Mouse (Mus musculus) thymus, adult 2 months (tissue): ENCODE data around the gene Fzd5. TPM values are rescaled to one million over a fixed set of nuclear protein-coding genes. Genes with fewer than 3 reads are reported as not detected.

Source experiments
- DNase-seq: peaks from one replicate; pipeline ENCODE4 v3.0.0; 2021
- H3K27ac ChIP-seq: fragments of 200-500 bp; 2 replicates; pipeline ENCODE4 v1.5.1; 2012; ENCODE audit warnings: low read length, control low read depth; ENCODE audit not compliant: control insufficient read depth, insufficient read depth
- H3K27me3 ChIP-seq: fragments of 200-500 bp; 2 replicates; pipeline ENCODE4 v1.6.1; 2012; ENCODE audit warnings: mild to moderate bottlenecking, low read length, moderate library complexity, mixed read lengths; ENCODE audit not compliant: control insufficient read depth, insufficient read depth
- H3K36me3 ChIP-seq: fragments of 200-500 bp; 2 replicates; pipeline ENCODE4 v1.6.1; 2012; ENCODE audit warnings: mild to moderate bottlenecking, low read length, moderate library complexity; ENCODE audit not compliant: control insufficient read depth, insufficient read depth
- H3K4me1 ChIP-seq: fragments of 200-500 bp; replicated peaks from 2 replicates; pipeline ENCODE4 v1.6.1; 2012; ENCODE audit warnings: low read length; ENCODE audit not compliant: control insufficient read depth, insufficient read depth
- H3K4me3 ChIP-seq: fragments of 200-500 bp; 2 replicates; pipeline ENCODE4 v1.5.1; 2012; ENCODE audit warnings: mild to moderate bottlenecking, low read length, control low read depth, moderate library complexity; ENCODE audit not compliant: control insufficient read depth, insufficient read depth
- CTCF ChIP-seq: fragments of 200-500 bp; IDR thresholded peaks from 2 replicates; pipeline ENCODE4 v1.5.1; 2012; ENCODE audit warnings: mild to moderate bottlenecking, control low read depth, low read length, moderate library complexity, borderline replicate concordance; ENCODE audit not compliant: control insufficient read depth, poor library complexity, insufficient read depth; ENCODE audit errors: extremely low read depth
- POLR2A ChIP-seq: fragments of 200-500 bp; IDR thresholded peaks from 2 replicates; pipeline ENCODE4 v1.6.1; 2012; ENCODE audit warnings: mild to moderate bottlenecking, low read length, control low read depth, moderate library complexity; ENCODE audit not compliant: control insufficient read depth, poor library complexity, insufficient read depth; ENCODE audit errors: extremely low read depth
- WGBS: fragments of 180-500 bp; shearing (Covaris S2); methylation state at CpG from one replicate; pipeline ENCODE4 v1.1.7; 2018; 5-methylcytosine and 5-hydroxymethylcytosine counted together
- polyA plus RNA-seq: library from polyadenylated mRNA; depleted of rRNA; stranded (reverse); fragments of >200 nt; gene quantifications from 2 replicates; pipeline ENCODE4 v1.2.3, GENCODE M21; 2012

Gene Fzd5
- polyA plus RNA-seq, 1 experiment, result 8.2 TPM

DNA sequence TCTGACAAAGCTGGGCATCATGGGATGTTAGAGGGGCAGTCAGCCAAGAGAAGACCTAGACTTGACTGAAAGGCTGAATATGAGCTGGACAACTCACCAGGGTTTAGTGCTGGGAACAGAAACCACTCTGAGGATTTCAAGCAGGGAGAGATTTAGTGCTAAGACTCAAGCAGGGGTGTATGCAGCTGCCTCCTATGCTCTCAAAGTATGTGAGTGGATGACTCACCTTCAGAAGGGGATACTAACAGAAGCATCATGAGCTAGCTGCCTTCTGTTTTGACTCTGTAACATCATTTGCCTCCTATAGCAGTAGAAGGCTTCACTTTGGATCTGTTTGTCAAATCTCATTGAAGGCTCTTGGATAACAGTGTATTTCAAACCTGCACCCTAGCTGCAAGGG lies 7.1 kb upstream of the Fzd5 start:
- H3K4me1 ChIP-seq, result no peaks in the 10 kb centered on the region
- H3K4me3 ChIP-seq, result no peak overlapping the region
- no peak for TF ChIP-seq POLR2A
- TF ChIP-seq CTCF, result no peak
- no peaks in the 10 kb centered on the region for H3K27me3 ChIP-seq
- H3K36me3 ChIP-seq, result no peaks in the 10 kb centered on the region
- DNase-seq, result no peak
- no peak overlapping the region for H3K27ac ChIP-seq

DNA sequence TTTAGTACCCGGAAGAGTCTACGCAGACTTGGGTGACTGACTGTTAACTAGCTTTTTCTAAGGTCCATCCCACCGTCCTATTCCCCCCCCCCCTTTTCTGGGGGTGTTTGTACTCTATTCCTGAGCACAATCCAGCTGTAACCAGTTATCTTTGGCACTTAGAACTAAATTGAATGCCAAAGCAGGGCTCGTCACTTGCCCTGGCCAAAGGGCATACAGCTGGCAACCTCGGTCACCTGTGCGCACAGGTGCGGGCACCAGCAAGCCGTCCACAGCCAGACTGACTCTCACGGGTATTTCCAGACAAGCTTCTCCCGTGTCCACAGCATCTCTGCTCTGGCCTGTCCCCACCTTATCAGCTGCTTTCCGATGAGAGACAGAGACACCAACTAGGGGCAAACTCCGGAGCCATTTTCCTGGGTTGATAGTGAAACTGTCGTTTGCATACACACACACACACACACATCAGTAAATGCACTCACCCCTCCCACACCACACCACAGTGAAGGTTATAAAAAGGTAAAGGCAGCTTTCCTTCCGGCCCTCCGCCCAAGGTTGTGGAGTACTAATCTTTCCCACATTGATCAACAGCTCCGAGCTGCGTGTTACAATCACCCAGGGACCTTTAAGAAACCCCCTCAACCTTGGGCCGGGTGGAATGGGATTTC lies 5.3 kb upstream of the Fzd5 start:
- no peak overlapping the region for H3K27ac ChIP-seq
- no peak for TF ChIP-seq CTCF
- TF ChIP-seq POLR2A, result no peak
- no peak overlapping the region for H3K4me3 ChIP-seq
- no peak for DNase-seq
- no peaks in the 10 kb centered on the region for H3K27me3 ChIP-seq
- H3K36me3 ChIP-seq, result no peaks in the 10 kb centered on the region
- peaks cover 6% of the 10 kb centered on the region; the same call in 1 of the 2 replicates for H3K4me1 ChIP-seq
- WGBS, result 95% methylated on average over 18 of the region's 18 CpGs

DNA sequence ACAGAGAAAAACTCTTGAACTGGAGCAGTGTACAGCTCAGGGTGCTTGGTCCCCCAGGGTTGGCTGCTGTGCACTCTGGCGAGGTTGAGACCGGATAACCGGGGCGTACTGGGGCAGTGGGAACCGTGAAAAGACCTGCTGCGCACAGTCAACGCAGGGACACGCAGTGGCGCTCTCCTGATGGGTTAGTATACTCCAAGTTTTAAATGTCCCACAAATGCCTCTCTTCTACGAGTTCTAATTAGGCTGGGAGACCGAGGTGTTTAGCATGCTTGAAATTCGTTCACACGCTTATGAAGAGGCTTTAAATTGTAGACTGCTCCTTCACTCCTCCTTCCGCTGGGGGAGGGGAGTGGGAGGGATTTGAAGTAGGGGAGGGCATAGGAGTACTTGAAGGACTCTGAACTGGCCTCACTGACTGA lies 1.1 kb upstream of the Fzd5 start:
- peak; percentile 42 for DNase-seq
- H3K4me3 ChIP-seq, result peak overlapping the region; percentile 23
- H3K4me1 ChIP-seq, result peaks cover 23% of the 10 kb centered on the region
- WGBS, result 2% methylated on average over 14 of the region's 14 CpGs
- no peaks in the 10 kb centered on the region for H3K36me3 ChIP-seq
- TF ChIP-seq CTCF, result no peak
- no peak overlapping the region for H3K27ac ChIP-seq
- H3K27me3 ChIP-seq, result no peaks in the 10 kb centered on the region

DNA sequence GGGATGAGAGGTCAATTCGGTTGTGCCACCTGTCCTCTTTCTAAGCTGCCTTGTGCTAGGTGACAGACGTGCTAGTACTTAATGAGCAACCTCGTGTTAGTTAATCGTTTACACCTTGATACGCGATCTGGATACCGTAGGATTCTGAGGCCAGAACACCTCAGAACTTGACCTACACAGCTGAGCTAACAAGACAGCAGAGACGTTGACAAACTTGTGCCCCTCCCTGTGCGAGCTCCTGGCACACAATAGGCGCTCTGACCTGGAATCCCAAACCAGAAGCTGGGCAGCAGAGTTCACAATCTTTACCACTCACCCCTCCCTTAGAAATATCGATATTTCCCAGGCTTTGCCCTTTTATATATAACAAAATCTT lies 617 bp upstream of the Fzd5 start:
- Histone ChIP-seq H3K4me3 (peak overlapping the region; percentile 90), H3K27ac (no peak overlapping the region), H3K4me1 (peaks cover 23% of the 10 kb centered on the region), H3K27me3 (no peaks in the 10 kb centered on the region), H3K36me3 (no peaks in the 10 kb centered on the region)
- DNase-seq, result no peak
- TF ChIP-seq POLR2A (no peak), CTCF (no peak)
- WGBS, result under 1% methylated on average over 11 of the region's 11 CpGs

DNA sequence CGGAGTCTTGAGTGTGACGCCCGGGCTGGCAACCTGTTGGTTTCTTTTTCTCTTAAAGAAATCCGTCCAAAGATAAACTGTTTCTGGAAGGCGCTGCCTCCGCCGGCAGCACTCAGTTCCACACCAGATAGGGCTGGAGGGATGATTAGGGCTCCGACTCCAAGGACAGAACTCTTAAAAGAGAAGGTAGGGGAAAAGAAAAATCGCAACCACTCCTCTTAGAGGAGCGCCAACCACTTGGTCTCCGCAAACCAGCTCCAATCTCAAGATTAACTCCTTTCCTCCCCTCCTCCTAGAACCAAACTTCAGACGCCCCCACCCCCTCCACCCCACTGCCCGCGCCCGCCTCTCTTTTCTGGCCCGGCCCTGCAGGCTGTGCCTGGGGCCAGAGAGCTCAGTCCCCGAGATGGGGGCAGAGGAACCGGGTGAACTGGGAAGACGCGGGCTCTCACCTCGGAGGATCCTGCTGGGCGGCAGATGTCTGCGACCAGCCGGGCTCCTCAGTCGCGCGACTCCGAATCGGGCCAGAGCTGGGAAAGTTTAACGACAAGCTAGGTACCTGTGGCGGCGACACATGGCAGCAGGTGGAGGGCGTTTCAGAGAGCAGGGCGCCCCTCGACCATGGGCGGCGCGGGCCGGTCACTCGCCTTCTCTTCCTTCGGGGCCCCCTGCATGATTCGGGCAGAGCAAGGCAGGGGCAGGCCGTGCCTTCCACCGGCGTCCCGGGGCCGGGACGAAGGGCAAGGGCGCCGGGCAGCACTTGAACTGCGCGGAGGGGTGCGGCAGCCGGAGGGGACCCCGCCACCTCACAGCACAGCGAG lies 660 bp downstream of the Fzd5 start:
- H3K36me3 ChIP-seq, result no peaks in the 10 kb centered on the region
- WGBS, result under 1% methylated on average over 55 of the region's 56 CpGs
- H3K27ac ChIP-seq, result no peak overlapping the region
- peaks cover 23% of the 10 kb centered on the region for H3K4me1 ChIP-seq
- no peaks in the 10 kb centered on the region for H3K27me3 ChIP-seq
- TF ChIP-seq POLR2A, result no peak
- no peak for TF ChIP-seq CTCF
- DNase-seq, result no peak
- peak overlapping the region; percentile 90 for H3K4me3 ChIP-seq

DNA sequence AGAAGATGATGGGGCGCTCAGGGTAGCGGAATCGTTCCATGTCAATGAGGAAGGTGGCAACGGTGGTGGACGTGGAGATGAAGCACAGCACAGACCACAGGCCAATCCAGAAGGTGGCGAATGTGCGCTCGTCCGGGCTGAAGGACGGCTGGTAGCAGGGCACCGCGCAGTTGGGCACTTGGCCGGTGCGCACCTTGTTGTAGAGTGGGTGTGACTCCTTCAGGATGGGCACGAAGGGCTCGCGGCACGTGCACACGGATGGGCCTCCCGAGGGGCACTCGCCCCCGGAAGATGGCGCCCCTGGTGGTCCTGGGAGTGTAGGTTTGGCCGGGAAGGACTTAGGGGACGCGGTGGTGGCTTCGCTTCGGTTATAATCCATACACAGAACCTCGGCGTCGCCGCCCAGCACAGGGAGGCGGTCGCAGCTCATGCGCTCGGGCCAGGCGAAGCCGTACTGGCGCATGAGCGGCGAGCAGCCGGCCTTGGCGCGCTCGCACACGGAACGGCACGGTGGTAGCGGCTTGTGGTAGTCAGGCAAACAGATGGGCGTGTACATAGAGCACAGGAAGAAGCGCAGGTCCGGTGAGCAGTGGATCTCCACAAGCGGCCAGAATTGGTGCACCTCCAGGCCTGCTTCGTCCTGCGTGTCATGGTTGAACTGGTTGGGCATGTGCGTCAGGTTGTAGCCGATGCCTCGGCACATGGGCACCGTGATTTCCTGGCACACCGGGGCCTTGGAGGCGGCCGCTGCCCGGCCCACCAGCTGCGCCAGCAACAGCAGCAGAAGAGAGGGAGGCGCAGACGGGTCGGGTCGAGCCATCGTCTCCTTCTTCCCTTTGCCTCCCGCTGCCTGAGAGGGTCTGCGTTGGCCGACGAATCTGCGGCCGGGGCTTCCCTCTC lies 1.5 kb downstream of the Fzd5 start:
- H3K27ac ChIP-seq, result no peak overlapping the region
- TF ChIP-seq CTCF, result peak; percentile 73; the same call in 1 of the 2 replicates
- TF ChIP-seq POLR2A, result no peak
- peak; percentile 54 for DNase-seq
- peak overlapping the region; percentile 90 for H3K4me3 ChIP-seq
- WGBS, result 11% methylated on average over 75 of the region's 75 CpGs
- H3K36me3 ChIP-seq, result no peaks in the 10 kb centered on the region
- H3K27me3 ChIP-seq, result no peaks in the 10 kb centered on the region
- H3K4me1 ChIP-seq, result peaks cover 23% of the 10 kb centered on the region
